Comparison of ENCODE assay signal across 11 mouse cellular contexts in the genomic region with DNA sequence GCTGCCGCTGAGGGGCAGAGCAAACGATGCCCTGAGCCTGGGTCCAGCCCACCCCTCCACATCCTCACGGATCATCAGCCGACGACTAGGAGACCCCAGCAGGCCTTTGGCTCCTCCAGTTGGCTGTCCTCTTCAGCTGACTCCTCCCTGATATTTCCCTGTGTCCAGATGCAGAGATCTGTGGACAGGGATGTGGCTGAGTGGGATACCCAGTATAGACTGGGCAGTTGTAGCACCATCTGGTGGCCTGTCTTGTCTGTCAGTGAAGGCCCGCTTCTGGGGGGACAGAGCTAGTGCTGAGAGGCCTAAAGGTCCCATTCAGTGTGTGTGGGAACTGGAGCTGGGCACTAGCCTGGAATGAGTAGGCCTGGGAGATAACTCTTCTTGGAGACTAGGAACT.
DNase-seq lines count a peak whose midpoint lies in the region; ATAC-seq lines count a peak whose summit lies in the region.
"Had no signal": no experiment of that assay in that cellular context is flagged by ENCODE, and none has a peak within 500 bp of the region (broad histone marks: within the 10 kb centered on the region; RNA-seq: fewer than 3 reads in every experiment).

No protein-coding gene starts in this region.

- no peaks in the 10 kb centered on the region for H3K9me3 ChIP-seq in forebrain, embryonic 14.5 days (replicated peaks; ENCODE audit: control insufficient read depth, low read length)
- H3K9me3 ChIP-seq in forebrain, embryonic 16.5 days (ENCODE audit: control insufficient read depth, low read length), result no peaks in the 10 kb centered on the region
- no peaks in the 10 kb centered on the region for H3K9me3 ChIP-seq in hindbrain, embryonic 12.5 days (replicated peaks)
- H3K9me3 ChIP-seq in midbrain, embryonic 15.5 days, result no peaks in the 10 kb centered on the region
- H3K9me3 ChIP-seq: embryonic facial prominence, embryonic 12.5 days; heart, embryonic 10.5 days had no signal

- WGBS in forebrain, embryonic 14.5 days, result 79% methylated on average over 6 of the region's 6 CpGs
- 56% methylated on average over 6 of the region's 6 CpGs for WGBS in forebrain, embryonic 16.5 days
- 72% methylated on average over 6 of the region's 6 CpGs for WGBS in hindbrain, embryonic 12.5 days
- 73% methylated on average over 6 of the region's 6 CpGs for WGBS in midbrain, embryonic 15.5 days

- H3K27me3 ChIP-seq in forebrain, embryonic 14.5 days (replicated peaks; ENCODE audit: control insufficient read depth, insufficient read depth, low read length), result no peaks in the 10 kb centered on the region
- H3K27me3 ChIP-seq in forebrain, embryonic 16.5 days (replicated peaks; ENCODE audit: control insufficient read depth, insufficient read depth, low read length), result no peaks in the 10 kb centered on the region
- H3K27me3 ChIP-seq in hindbrain, embryonic 12.5 days, result no peaks in the 10 kb centered on the region
- H3K27me3 ChIP-seq in midbrain, embryonic 15.5 days (replicated peaks), result no peaks in the 10 kb centered on the region
- H3K27me3 ChIP-seq: embryonic facial prominence, embryonic 12.5 days had no signal

- no peaks in the 10 kb centered on the region for H3K36me3 ChIP-seq in forebrain, embryonic 14.5 days (ENCODE audit: control insufficient read depth, insufficient read depth, low read length)
- no peaks in the 10 kb centered on the region for H3K36me3 ChIP-seq in forebrain, embryonic 16.5 days (ENCODE audit: control insufficient read depth, insufficient read depth)
- H3K36me3 ChIP-seq in hindbrain, embryonic 12.5 days, result no peaks in the 10 kb centered on the region
- no peaks in the 10 kb centered on the region for H3K36me3 ChIP-seq in midbrain, embryonic 15.5 days (replicated peaks)
- H3K36me3 ChIP-seq: embryonic facial prominence, embryonic 12.5 days; heart, embryonic 10.5 days had no signal

- ATAC-seq in forebrain, embryonic 14.5 days, result 0 out of 2 replicates have a peak, but pooled peaks have one; percentile 26
- no peak for ATAC-seq in forebrain, embryonic 16.5 days
- ATAC-seq in hindbrain, embryonic 12.5 days (ENCODE audit: low FRiP score), result peak; percentile 40; the same call in 1 of the 2 replicates
- 0 out of 2 replicates have a peak, but pooled peaks have one; percentile 14 for ATAC-seq in midbrain, embryonic 15.5 days (replicated peaks)

- no peak overlapping the region for H3K4me3 ChIP-seq in forebrain, embryonic 14.5 days (ENCODE audit: low read depth, low read length)
- H3K4me3 ChIP-seq in forebrain, embryonic 16.5 days (replicated peaks; ENCODE audit: low read length), result no peak overlapping the region
- no peak overlapping the region for H3K4me3 ChIP-seq in hindbrain, embryonic 12.5 days
- H3K4me3 ChIP-seq in midbrain, embryonic 15.5 days, result no peak overlapping the region
- H3K4me3 ChIP-seq: embryonic facial prominence, embryonic 12.5 days; heart, embryonic 10.5 days had no signal

- H3K9ac ChIP-seq in forebrain, embryonic 14.5 days (ENCODE audit: low read length), result no peak overlapping the region
- no peak overlapping the region for H3K9ac ChIP-seq in forebrain, embryonic 16.5 days (replicated peaks; ENCODE audit: low read depth, low read length)
- no peak overlapping the region for H3K9ac ChIP-seq in hindbrain, embryonic 12.5 days
- H3K9ac ChIP-seq in midbrain, embryonic 15.5 days, result no peak overlapping the region
- H3K9ac ChIP-seq: embryonic facial prominence, embryonic 12.5 days had no signal

- H3K27ac ChIP-seq in forebrain, embryonic 14.5 days (ENCODE audit: low read depth, low read length), result no peak overlapping the region
- H3K27ac ChIP-seq in forebrain, embryonic 16.5 days (ENCODE audit: low read length), result no peak overlapping the region
- no peak overlapping the region for H3K27ac ChIP-seq in hindbrain, embryonic 12.5 days
- H3K27ac ChIP-seq in midbrain, embryonic 15.5 days, result no peak overlapping the region
- H3K27ac ChIP-seq: embryonic facial prominence, embryonic 12.5 days; heart, embryonic 10.5 days; macrophage had no signal

- H3K4me2 ChIP-seq in forebrain, embryonic 14.5 days (ENCODE audit: low read length), result no peak overlapping the region
- H3K4me2 ChIP-seq in forebrain, embryonic 16.5 days (ENCODE audit: low read length), result no peak overlapping the region
- H3K4me2 ChIP-seq in hindbrain, embryonic 12.5 days (replicated peaks), result no peak overlapping the region
- H3K4me2 ChIP-seq in midbrain, embryonic 15.5 days, result no peak overlapping the region
- H3K4me2 ChIP-seq: embryonic facial prominence, embryonic 12.5 days had no signal

- DNase-seq in forebrain, embryonic 14.5 days (ENCODE audit: low spot score), result no peak
- peak; percentile 24 for DNase-seq in left cerebral cortex, postnatal 4 days
- no peak for DNase-seq in left cerebral cortex, adult 18-20 months (ENCODE audit: low spot score in 2 of 2)
- DNase-seq in layer of hippocampus, postnatal 36 days, result no peak
- DNase-seq in layer of hippocampus, postnatal 14 days (ENCODE audit: low spot score in 2 of 2), result no peak

- intact Hi-C loops in left cerebral cortex, postnatal 4 days (cut with DNase I), result no loop called here

- H3K4me1 ChIP-seq in forebrain, embryonic 14.5 days (ENCODE audit: control insufficient read depth, insufficient read depth, low read length), result no peaks in the 10 kb centered on the region
- no peaks in the 10 kb centered on the region for H3K4me1 ChIP-seq in forebrain, embryonic 16.5 days (replicated peaks; ENCODE audit: control insufficient read depth, insufficient read depth, low read length)
- no peaks in the 10 kb centered on the region for H3K4me1 ChIP-seq in hindbrain, embryonic 12.5 days
- no peaks in the 10 kb centered on the region for H3K4me1 ChIP-seq in midbrain, embryonic 15.5 days
- H3K4me1 ChIP-seq: embryonic facial prominence, embryonic 12.5 days; heart, embryonic 10.5 days had no signal
